Mouse (Mus musculus) embryonic facial prominence, embryonic 10.5 days (tissue): ENCODE data around the gene Lrig1. TPM values are rescaled to one million over a fixed set of nuclear protein-coding genes. Genes with fewer than 3 reads are reported as not detected.
A peak's percentile ranks its signal among the peaks of the same experiment; 100 is the strongest.

Experiments
- DNase-seq: peaks from one replicate; pipeline ENCODE4 v3.0.0-alpha.2; 2017; ENCODE audit warnings: low spot score
- H3K27ac ChIP-seq: fragments of 300-500 bp; sonication (generic); replicated peaks from 2 replicates; pipeline ENCODE4 v1.5.1; 2016; ENCODE audit warnings: mild to moderate bottlenecking
- H3K27me3 ChIP-seq: fragments of 300-500 bp; sonication (generic); replicated peaks from 2 replicates; pipeline ENCODE4 v1.6.1; 2016; ENCODE audit warnings: low read depth, mild to moderate bottlenecking; ENCODE audit not compliant: poor library complexity, severe bottlenecking
- H3K36me3 ChIP-seq: fragments of 300-500 bp; sonication (generic); replicated peaks from 2 replicates; pipeline ENCODE4 v1.6.1; 2016; ENCODE audit warnings: mild to moderate bottlenecking, moderate library complexity
- H3K4me1 ChIP-seq: fragments of 300-500 bp; sonication (generic); 2 replicates; pipeline ENCODE4 v1.6.1; 2016
- H3K4me3 ChIP-seq: fragments of 300-500 bp; sonication (generic); 2 replicates; pipeline ENCODE4 v1.5.1; 2016; ENCODE audit warnings: mild to moderate bottlenecking, moderate library complexity
- H3K9me3 ChIP-seq: fragments of 300-500 bp; sonication (generic); 2 replicates; pipeline ENCODE4 v1.6.1; 2016; ENCODE audit warnings: mild to moderate bottlenecking
- WGBS: fragments of 180-500 bp; shearing (Covaris S2); methylation state at CpG from one replicate; pipeline ENCODE4 v1.1.7; 2016; 5-methylcytosine and 5-hydroxymethylcytosine counted together
- polyA plus RNA-seq: library from polyadenylated mRNA; unstranded; fragments of >200 nt; fragmentation: Nextera tagmentation; extraction: Ambion mirVana; gene quantifications from 2 replicates; pipeline ENCODE4 v1.2.1, GENCODE M21; 2016

Gene Lrig1
- 11.7 and 11.8 TPM in 2 replicates for polyA plus RNA-seq

- Histone ChIP-seq H3K4me1 (peaks cover 66% of the 10 kb centered on the region), H3K4me3 (peak within 1 kb of the TSS; percentile 94), H3K36me3 (no peaks in the 10 kb centered on the region), H3K9me3 (no peaks in the 10 kb centered on the region), H3K27me3 (peaks cover 39% of the 10 kb centered on the region), H3K27ac (peak within 1 kb of the TSS; percentile 96)
- peak; percentile 100 for DNase-seq
- WGBS, result under 1% methylated on average over 40 of the region's 40 CpGs
These were observed at the start of gene Lrig1 for GRCm38 (mm10) chr6:94700067-94700491. Gene Lrig1 (minus strand): TSS chr6:94700158.

GRCm38 (mm10) chr6:94749626-94750025, 49.7 kb upstream of the Lrig1 start:
- 68% methylated on average over 3 of the region's 3 CpGs for WGBS
- H3K4me3 ChIP-seq, result no peak overlapping the region
- DNase-seq, result no peak
- peaks cover 19% of the 10 kb centered on the region for H3K4me1 ChIP-seq
- H3K9me3 ChIP-seq, result no peaks in the 10 kb centered on the region
- H3K27ac ChIP-seq, result no peak overlapping the region
- peaks cover 5% of the 10 kb centered on the region; the same call in 1 of the 2 replicates for H3K27me3 ChIP-seq
- H3K36me3 ChIP-seq, result no peaks in the 10 kb centered on the region

GRCm38 (mm10) chr6:94748361-94748760, 48.4 kb upstream of the Lrig1 start:
- no peak overlapping the region for H3K27ac ChIP-seq
- H3K36me3 ChIP-seq, result no peaks in the 10 kb centered on the region
- H3K4me1 ChIP-seq, result peaks cover 16% of the 10 kb centered on the region
- DNase-seq, result no peak
- H3K4me3 ChIP-seq, result no peak overlapping the region
- 45% methylated on average over 7 of the region's 7 CpGs for WGBS
- peaks cover 5% of the 10 kb centered on the region; the same call in 1 of the 2 replicates for H3K27me3 ChIP-seq
- H3K9me3 ChIP-seq, result no peaks in the 10 kb centered on the region

GRCm38 (mm10) chr6:94740117-94740729, 40.3 kb upstream of the Lrig1 start:
- no peak overlapping the region for H3K4me3 ChIP-seq
- no peak overlapping the region for H3K27ac ChIP-seq
- no peaks in the 10 kb centered on the region for H3K36me3 ChIP-seq
- no peak for DNase-seq
- H3K27me3 ChIP-seq, result no peaks in the 10 kb centered on the region
- no peaks in the 10 kb centered on the region for H3K9me3 ChIP-seq
- WGBS, result 86% methylated on average over 14 of the region's 14 CpGs
- peaks cover 4% of the 10 kb centered on the region; the same call in 1 of the 2 replicates for H3K4me1 ChIP-seq

GRCm38 (mm10) chr6:94738647-94739046, 38.7 kb upstream of the Lrig1 start:
- H3K4me1 ChIP-seq, result peaks cover 4% of the 10 kb centered on the region; the same call in 1 of the 2 replicates
- H3K9me3 ChIP-seq, result no peaks in the 10 kb centered on the region
- WGBS, result 74% methylated on average over 3 of the region's 3 CpGs
- no peaks in the 10 kb centered on the region for H3K36me3 ChIP-seq
- DNase-seq, result no peak
- no peak overlapping the region for H3K27ac ChIP-seq
- H3K27me3 ChIP-seq, result no peaks in the 10 kb centered on the region
- H3K4me3 ChIP-seq, result no peak overlapping the region

- no peak for DNase-seq
- no peaks in the 10 kb centered on the region; the same call in 1 of the 2 replicates for H3K27me3 ChIP-seq
- no peaks in the 10 kb centered on the region for H3K36me3 ChIP-seq
- no peak overlapping the region for H3K4me3 ChIP-seq
- H3K27ac ChIP-seq, result no peak overlapping the region
- H3K9me3 ChIP-seq, result no peaks in the 10 kb centered on the region
- 86% methylated on average over 5 of the region's 5 CpGs for WGBS
- H3K4me1 ChIP-seq, result peaks cover 11% of the 10 kb centered on the region
These were observed 33.9 kb upstream of the Lrig1 start for GRCm38 (mm10) chr6:94733878-94734277.

- DNase-seq, result no peak
- 73% methylated on average over 18 of the region's 18 CpGs for WGBS
These were observed 29.9 kb upstream of the Lrig1 start for GRCm38 (mm10) chr6:94729847-94730246.

GRCm38 (mm10) chr6:94729132-94729531, 29.2 kb upstream of the Lrig1 start:
- no peak overlapping the region for H3K4me3 ChIP-seq
- H3K9me3 ChIP-seq, result no peaks in the 10 kb centered on the region
- H3K27me3 ChIP-seq, result peaks cover 4% of the 10 kb centered on the region; the same call in 1 of the 2 replicates
- 34% methylated on average over 3 of the region's 3 CpGs for WGBS
- H3K4me1 ChIP-seq, result peaks cover 15% of the 10 kb centered on the region
- no peak overlapping the region for H3K27ac ChIP-seq
- H3K36me3 ChIP-seq, result no peaks in the 10 kb centered on the region
- no peak for DNase-seq

More at GRCm38 (mm10) chr6:94729847-94730246, 29.9 kb upstream of the Lrig1 start:
- no peaks in the 10 kb centered on the region for H3K36me3 ChIP-seq
- no peak overlapping the region for H3K4me3 ChIP-seq
- no peaks in the 10 kb centered on the region for H3K9me3 ChIP-seq
- no peak overlapping the region for H3K27ac ChIP-seq
- H3K27me3 ChIP-seq, result peaks cover 4% of the 10 kb centered on the region; the same call in 1 of the 2 replicates
- peaks cover 15% of the 10 kb centered on the region for H3K4me1 ChIP-seq

- H3K4me1 ChIP-seq, result peaks cover 10% of the 10 kb centered on the region; the same call in 1 of the 2 replicates
- no peak overlapping the region for H3K27ac ChIP-seq
- H3K27me3 ChIP-seq, result peaks cover 4% of the 10 kb centered on the region; the same call in 1 of the 2 replicates
- no peaks in the 10 kb centered on the region for H3K9me3 ChIP-seq
- no peaks in the 10 kb centered on the region for H3K36me3 ChIP-seq
- no peak for DNase-seq
- H3K4me3 ChIP-seq, result no peak overlapping the region
- 78% methylated on average over 1 of the region's 1 CpGs for WGBS
These were observed 24.7 kb upstream of the Lrig1 start for GRCm38 (mm10) chr6:94724612-94725011.

- no peaks in the 10 kb centered on the region for H3K9me3 ChIP-seq
- no peak overlapping the region for H3K27ac ChIP-seq
- H3K27me3 ChIP-seq, result no peaks in the 10 kb centered on the region
- 88% methylated on average over 15 of the region's 15 CpGs for WGBS
- H3K4me1 ChIP-seq, result peaks cover 24% of the 10 kb centered on the region
- no peaks in the 10 kb centered on the region for H3K36me3 ChIP-seq
- H3K4me3 ChIP-seq, result no peak overlapping the region
- DNase-seq, result no peak
These were observed 18.8 kb upstream of the Lrig1 start for GRCm38 (mm10) chr6:94718607-94719346.

- Histone ChIP-seq H3K36me3 (no peaks in the 10 kb centered on the region), H3K27me3 (no peaks in the 10 kb centered on the region), H3K4me1 (peaks cover 24% of the 10 kb centered on the region), H3K9me3 (no peaks in the 10 kb centered on the region), H3K4me3 (no peak overlapping the region), H3K27ac (0 out of 2 replicates have a peak overlapping the region, but pooled peaks have one; percentile 30)
- no peak for DNase-seq
- 68% methylated on average over 7 of the region's 7 CpGs for WGBS
These were observed 17.9 kb upstream of the Lrig1 start for GRCm38 (mm10) chr6:94717705-94718489.

- H3K4me1 ChIP-seq, result peaks cover 24% of the 10 kb centered on the region
- WGBS, result 18% methylated on average over 4 of the region's 4 CpGs
- no peaks in the 10 kb centered on the region for H3K36me3 ChIP-seq
- no peaks in the 10 kb centered on the region for H3K9me3 ChIP-seq
- H3K4me3 ChIP-seq, result no peak overlapping the region
- H3K27me3 ChIP-seq, result no peaks in the 10 kb centered on the region
- no peak for DNase-seq
- H3K27ac ChIP-seq, result no peak overlapping the region
These were observed 15.6 kb upstream of the Lrig1 start for GRCm38 (mm10) chr6:94715645-94715940.
